Mouse (Mus musculus): ENCODE measurements at regions not wholly inside any gene's neighbourhood (a gene's known extent, or its start where the extent isn't known, plus 50 kb on each side); places are given as distances from the start of the nearest gene placed in this dataset.
"Not testable (repeated sequence)": the region's sequence is repeated elsewhere in the genome, so short reads cannot be mapped to it uniquely, and the experiment has no call there.

GRCm38 (mm10) chr3:117061831-117062230, 93.0 kb upstream of the Palmd start:
- no peaks in the 10 kb centered on the region for H3K36me3 ChIP-seq (ENCODE audit: control insufficient read depth, insufficient read depth, low read length, poor library complexity, severe bottlenecking)
- TF ChIP-seq CTCF (IDR thresholded peaks at IDR 0.05; ENCODE audit: low read depth, low read length): no peak
- no peak for TF ChIP-seq POLR2A (IDR thresholded peaks at IDR 0.05; ENCODE audit: insufficient read depth, low read length)
- TF ChIP-seq EP300 (IDR thresholded peaks at IDR 0.05; ENCODE audit: insufficient read depth, low read depth, low read length): no peak
- no peaks in the 10 kb centered on the region for H3K27me3 ChIP-seq (ENCODE audit: control insufficient read depth, insufficient read depth, low read length, poor library complexity, severe bottlenecking)
- no peak overlapping the region for H3K4me3 ChIP-seq (ENCODE audit: low read depth, low read length)
- H3K9me3 ChIP-seq (replicated peaks; ENCODE audit: control insufficient read depth, insufficient read depth, low read length, poor library complexity, severe bottlenecking): no peaks in the 10 kb centered on the region
- H3K9ac ChIP-seq (ENCODE audit: low read depth, poor library complexity, severe bottlenecking): no peak overlapping the region
- no peak overlapping the region for H3K27ac ChIP-seq (ENCODE audit: insufficient read depth, low read length)
- no peaks in the 10 kb centered on the region for H3K4me1 ChIP-seq (ENCODE audit: control insufficient read depth, insufficient read depth, low read length)

DNA sequence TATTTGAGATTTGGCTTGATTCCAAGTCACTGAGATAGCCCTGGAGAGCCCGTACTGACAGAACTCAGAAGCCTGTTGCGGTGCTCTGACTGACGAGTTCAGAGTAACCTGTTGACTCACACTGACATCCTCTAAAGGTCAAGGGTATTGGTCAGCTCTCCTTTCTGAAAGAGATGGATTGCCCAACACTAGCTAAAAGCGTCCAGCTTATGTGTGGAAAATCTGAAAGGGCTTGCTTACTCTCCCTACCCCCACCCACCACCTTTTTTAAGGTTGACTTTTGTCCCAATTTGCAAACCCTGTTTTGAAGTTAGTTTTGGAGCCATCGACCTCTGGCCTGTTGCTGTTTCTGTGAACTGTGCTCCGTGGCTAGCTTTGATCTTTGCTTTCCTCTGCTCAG, 92.4 kb upstream of the Palmd start:
- Histone ChIP-seq H3K27ac (ENCODE audit: insufficient read depth, low read length) (no peak overlapping the region), H3K9me3 (replicated peaks; ENCODE audit: control insufficient read depth, insufficient read depth, low read length, poor library complexity, severe bottlenecking) (no peaks in the 10 kb centered on the region), H3K36me3 (ENCODE audit: control insufficient read depth, insufficient read depth, low read length, poor library complexity, severe bottlenecking) (no peaks in the 10 kb centered on the region), H3K4me1 (ENCODE audit: control insufficient read depth, insufficient read depth, low read length) (no peaks in the 10 kb centered on the region), H3K9ac (ENCODE audit: low read depth, poor library complexity, severe bottlenecking) (no peak overlapping the region), H3K27me3 (ENCODE audit: control insufficient read depth, insufficient read depth, low read length, poor library complexity, severe bottlenecking) (no peaks in the 10 kb centered on the region), H3K4me3 (ENCODE audit: low read depth, low read length) (no peak overlapping the region)
- TF ChIP-seq POLR2A (IDR thresholded peaks at IDR 0.05; ENCODE audit: insufficient read depth, low read length): no peak
- TF ChIP-seq EP300 (IDR thresholded peaks at IDR 0.05; ENCODE audit: insufficient read depth, low read depth, low read length): no peak
- no peak for TF ChIP-seq CTCF (IDR thresholded peaks at IDR 0.05; ENCODE audit: low read depth, low read length)

- H3K9me3 ChIP-seq (replicated peaks; ENCODE audit: control insufficient read depth, insufficient read depth, low read length, poor library complexity, severe bottlenecking); H3K4me1 ChIP-seq (ENCODE audit: control insufficient read depth, insufficient read depth, low read length); H3K4me3 ChIP-seq (ENCODE audit: low read depth, low read length); H3K9ac ChIP-seq (ENCODE audit: low read depth, poor library complexity, severe bottlenecking); H3K36me3 ChIP-seq (ENCODE audit: control insufficient read depth, insufficient read depth, low read length, poor library complexity, severe bottlenecking); H3K27me3 ChIP-seq (ENCODE audit: control insufficient read depth, insufficient read depth, low read length, poor library complexity, severe bottlenecking); H3K27ac ChIP-seq (ENCODE audit: insufficient read depth, low read length): not testable (repeated sequence)
Measured at GRCm38 (mm10) chr3:117054711-117055110, 85.9 kb upstream of the Palmd start.

DNA sequence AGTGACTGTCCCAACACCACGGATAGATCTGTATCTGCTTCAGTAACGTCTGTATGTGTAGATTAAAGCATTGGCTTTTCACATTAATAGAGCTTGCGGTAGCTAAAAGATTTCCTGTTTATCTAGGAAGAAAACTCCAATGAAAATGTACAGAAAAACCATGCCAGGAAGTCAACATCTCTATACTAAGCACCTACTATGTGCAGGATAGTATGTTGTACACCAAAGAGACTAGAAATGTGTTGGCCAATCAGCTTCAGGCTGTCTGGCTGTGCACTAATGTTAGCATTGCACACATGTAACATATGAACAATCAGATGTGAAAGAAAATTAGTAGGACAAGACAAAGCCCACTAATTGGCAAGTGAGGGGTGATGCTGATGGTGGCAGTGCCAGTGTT, 82.6 kb upstream of the Palmd start:
- no peaks in the 10 kb centered on the region for H3K27me3 ChIP-seq (ENCODE audit: control insufficient read depth, insufficient read depth, low read length, poor library complexity, severe bottlenecking)
- H3K27ac ChIP-seq (ENCODE audit: insufficient read depth, low read length): no peak overlapping the region
- no peak for TF ChIP-seq CTCF (IDR thresholded peaks at IDR 0.05; ENCODE audit: low read depth, low read length)
- TF ChIP-seq POLR2A (IDR thresholded peaks at IDR 0.05; ENCODE audit: insufficient read depth, low read length): no peak
- TF ChIP-seq EP300 (IDR thresholded peaks at IDR 0.05; ENCODE audit: insufficient read depth, low read depth, low read length): no peak
- H3K4me3 ChIP-seq (ENCODE audit: low read depth, low read length): no peak overlapping the region
- no peak overlapping the region for H3K9ac ChIP-seq (ENCODE audit: low read depth, poor library complexity, severe bottlenecking)
- no peaks in the 10 kb centered on the region for H3K9me3 ChIP-seq (replicated peaks; ENCODE audit: control insufficient read depth, insufficient read depth, low read length, poor library complexity, severe bottlenecking)
- H3K4me1 ChIP-seq (ENCODE audit: control insufficient read depth, insufficient read depth, low read length): no peaks in the 10 kb centered on the region
- H3K36me3 ChIP-seq (ENCODE audit: control insufficient read depth, insufficient read depth, low read length, poor library complexity, severe bottlenecking): no peaks in the 10 kb centered on the region

DNA sequence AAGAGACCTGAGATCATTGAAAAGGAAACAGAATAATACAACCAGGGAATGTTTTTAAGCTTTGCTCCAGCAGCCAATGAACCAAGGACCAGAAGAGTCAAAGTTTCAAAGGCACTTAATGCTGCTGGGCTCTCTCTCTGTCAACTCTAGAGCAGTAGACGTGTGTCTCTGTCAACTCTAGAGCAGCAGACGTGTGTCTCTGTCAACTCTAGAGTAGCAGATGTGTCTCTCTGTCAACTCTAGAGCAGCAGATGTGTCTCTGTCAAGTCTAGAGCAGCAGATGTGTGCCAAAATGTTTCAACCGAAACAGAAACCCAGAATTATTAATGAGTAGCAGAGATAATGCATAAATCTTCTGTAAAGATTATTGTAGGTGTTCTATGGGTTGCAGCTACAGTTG, 82.1 kb upstream of the Palmd start:
- Histone ChIP-seq H3K36me3 (ENCODE audit: control insufficient read depth, insufficient read depth, low read length, poor library complexity, severe bottlenecking) (no peaks in the 10 kb centered on the region), H3K4me3 (ENCODE audit: low read depth, low read length) (no peak overlapping the region), H3K9me3 (replicated peaks; ENCODE audit: control insufficient read depth, insufficient read depth, low read length, poor library complexity, severe bottlenecking) (no peaks in the 10 kb centered on the region), H3K27ac (ENCODE audit: insufficient read depth, low read length) (no peak overlapping the region), H3K4me1 (ENCODE audit: control insufficient read depth, insufficient read depth, low read length) (no peaks in the 10 kb centered on the region), H3K9ac (ENCODE audit: low read depth, poor library complexity, severe bottlenecking) (no peak overlapping the region), H3K27me3 (ENCODE audit: control insufficient read depth, insufficient read depth, low read length, poor library complexity, severe bottlenecking) (no peaks in the 10 kb centered on the region)
- TF ChIP-seq EP300 (IDR thresholded peaks at IDR 0.05; ENCODE audit: insufficient read depth, low read depth, low read length): no peak
- no peak for TF ChIP-seq POLR2A (IDR thresholded peaks at IDR 0.05; ENCODE audit: insufficient read depth, low read length)
- no peak for TF ChIP-seq CTCF (IDR thresholded peaks at IDR 0.05; ENCODE audit: low read depth, low read length)

DNA sequence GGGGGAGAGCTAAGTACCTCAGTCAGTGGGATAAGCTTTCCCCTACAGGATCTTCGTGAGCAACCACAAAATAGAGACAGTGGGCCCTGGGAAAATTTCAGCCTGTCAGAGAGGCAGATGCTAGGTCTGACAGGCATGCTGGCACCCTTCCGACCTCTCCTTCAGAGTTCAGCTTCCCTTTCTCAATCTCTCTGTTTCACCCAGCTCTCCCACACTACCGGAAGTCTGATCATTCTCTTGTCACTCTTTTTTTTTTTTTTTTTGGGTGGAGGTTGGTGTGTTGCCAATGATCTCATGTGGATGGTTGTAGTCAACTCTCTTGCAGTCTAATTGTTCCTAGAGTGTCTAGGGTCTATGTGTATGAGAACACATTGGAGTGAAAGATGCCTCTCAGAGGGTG, 80.6 kb upstream of the Palmd start:
- H3K4me1 ChIP-seq (ENCODE audit: control insufficient read depth, insufficient read depth, low read length): no peaks in the 10 kb centered on the region
- no peak for TF ChIP-seq POLR2A (IDR thresholded peaks at IDR 0.05; ENCODE audit: insufficient read depth, low read length)
- no peak overlapping the region for H3K27ac ChIP-seq (ENCODE audit: insufficient read depth, low read length)
- no peak overlapping the region for H3K4me3 ChIP-seq (ENCODE audit: low read depth, low read length)
- no peaks in the 10 kb centered on the region for H3K9me3 ChIP-seq (replicated peaks; ENCODE audit: control insufficient read depth, insufficient read depth, low read length, poor library complexity, severe bottlenecking)
- no peak overlapping the region for H3K9ac ChIP-seq (ENCODE audit: low read depth, poor library complexity, severe bottlenecking)
- no peaks in the 10 kb centered on the region for H3K27me3 ChIP-seq (ENCODE audit: control insufficient read depth, insufficient read depth, low read length, poor library complexity, severe bottlenecking)
- no peaks in the 10 kb centered on the region for H3K36me3 ChIP-seq (ENCODE audit: control insufficient read depth, insufficient read depth, low read length, poor library complexity, severe bottlenecking)

- TF ChIP-seq CTCF (IDR thresholded peaks at IDR 0.05; ENCODE audit: low read depth, low read length) (no peak), POLR2A (IDR thresholded peaks at IDR 0.05; ENCODE audit: insufficient read depth, low read length) (no peak), EP300 (IDR thresholded peaks at IDR 0.05; ENCODE audit: insufficient read depth, low read depth, low read length) (no peak)
- Histone ChIP-seq H3K27me3 (ENCODE audit: control insufficient read depth, insufficient read depth, low read length, poor library complexity, severe bottlenecking) (no peaks in the 10 kb centered on the region), H3K9me3 (replicated peaks; ENCODE audit: control insufficient read depth, insufficient read depth, low read length, poor library complexity, severe bottlenecking) (no peaks in the 10 kb centered on the region), H3K36me3 (ENCODE audit: control insufficient read depth, insufficient read depth, low read length, poor library complexity, severe bottlenecking) (no peaks in the 10 kb centered on the region), H3K9ac (ENCODE audit: low read depth, poor library complexity, severe bottlenecking) (no peak overlapping the region), H3K27ac (ENCODE audit: insufficient read depth, low read length) (no peak overlapping the region), H3K4me3 (ENCODE audit: low read depth, low read length) (no peak overlapping the region), H3K4me1 (ENCODE audit: control insufficient read depth, insufficient read depth, low read length) (no peaks in the 10 kb centered on the region)
Measured at GRCm38 (mm10) chr3:117044809-117045208, 76.0 kb upstream of the Palmd start.
